Mouse (Mus musculus) effector memory CD4-positive, alpha-beta T cell, adult 7 months (primary cell): ENCODE measurements around the gene Sema4b. TPM values are rescaled to one million over a fixed set of nuclear protein-coding genes. Genes with fewer than 3 reads are reported as not detected.

Experiments
- polyA plus RNA-seq: library from polyadenylated mRNA; unstranded; fragments of 100-300 nt; shearing (Covaris generic); gene quantifications from one replicate; pipeline ENCODE4 v1.2.1, GENCODE M21; 2017

The Sema4b gene
- polyA plus RNA-seq, result 3.8 TPM

DNA sequence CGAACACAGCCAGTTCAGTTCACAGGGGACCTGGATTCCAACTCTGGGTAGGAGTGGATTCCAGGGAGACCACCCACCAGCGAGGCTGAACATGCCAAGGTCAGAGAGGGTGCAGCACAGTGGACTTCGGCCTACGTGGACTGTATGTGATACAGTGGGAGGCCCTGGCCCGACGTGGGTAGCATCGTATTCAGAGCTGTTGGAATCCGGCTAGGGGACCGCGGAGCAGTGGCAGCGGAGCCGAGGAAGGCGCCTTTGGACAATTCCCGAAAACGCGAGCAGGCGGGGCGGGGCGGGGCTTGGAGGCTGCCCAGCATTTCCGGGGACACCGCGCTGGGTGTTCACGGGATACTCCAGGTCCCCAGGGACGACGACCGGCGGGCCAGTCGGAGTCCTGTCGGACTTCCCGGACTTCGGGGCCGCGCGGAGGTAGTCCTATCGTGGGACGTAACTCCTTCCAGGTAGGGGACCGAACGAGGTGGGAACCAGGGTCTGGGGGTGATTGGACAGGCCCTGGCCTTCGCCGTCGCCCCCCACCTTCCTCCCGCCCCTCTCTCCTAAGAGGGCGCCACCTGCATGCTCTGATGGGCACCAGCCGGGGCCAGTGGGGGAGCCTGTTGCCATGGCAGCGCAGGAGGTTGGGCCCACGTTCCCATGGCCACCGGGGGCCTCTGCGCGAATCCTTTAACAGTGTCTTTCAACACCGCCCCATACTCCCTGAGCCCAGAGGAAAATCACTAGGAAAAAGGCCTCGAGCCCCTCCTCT lies at the start of gene Sema4b:
TSS of gene Sema4b (plus strand) at position 311 of the 766 bp plus-strand sequence.

DNA sequence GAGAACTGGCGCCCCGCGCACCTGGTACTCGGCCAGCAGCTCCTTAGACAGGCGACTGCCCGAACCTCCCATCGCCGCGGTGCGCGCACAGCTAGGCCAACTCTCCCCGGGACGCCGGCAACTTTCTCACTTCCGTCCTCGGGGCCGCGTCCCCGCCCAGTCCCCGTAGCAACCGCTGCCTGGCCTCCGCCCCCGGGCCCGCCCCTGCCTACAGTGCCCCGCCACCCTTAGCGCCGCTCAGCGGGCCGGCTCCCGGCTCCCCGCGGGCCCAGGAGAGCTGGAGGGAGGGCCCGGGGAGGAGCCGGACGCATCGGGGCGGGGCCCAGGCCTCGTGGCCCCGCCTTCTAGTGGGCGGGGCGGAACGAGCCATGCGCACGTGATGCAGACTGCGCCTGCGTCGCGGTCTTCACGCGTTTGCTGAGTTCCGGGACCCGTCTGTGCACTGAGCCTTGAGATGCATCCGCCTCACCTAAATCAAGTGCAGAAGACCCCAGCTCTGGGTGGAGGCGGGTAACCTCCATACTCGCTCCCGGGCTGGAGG lies 45.9 kb downstream of the Sema4b start, which contains the start of the genes Cib1 and Gdpgp1:
TSS of gene Cib1 (minus strand) at position 325 of the 541 bp plus-strand sequence.
TSS of gene Gdpgp1 (plus strand) at position 377 of the 541 bp plus-strand sequence.

DNA sequence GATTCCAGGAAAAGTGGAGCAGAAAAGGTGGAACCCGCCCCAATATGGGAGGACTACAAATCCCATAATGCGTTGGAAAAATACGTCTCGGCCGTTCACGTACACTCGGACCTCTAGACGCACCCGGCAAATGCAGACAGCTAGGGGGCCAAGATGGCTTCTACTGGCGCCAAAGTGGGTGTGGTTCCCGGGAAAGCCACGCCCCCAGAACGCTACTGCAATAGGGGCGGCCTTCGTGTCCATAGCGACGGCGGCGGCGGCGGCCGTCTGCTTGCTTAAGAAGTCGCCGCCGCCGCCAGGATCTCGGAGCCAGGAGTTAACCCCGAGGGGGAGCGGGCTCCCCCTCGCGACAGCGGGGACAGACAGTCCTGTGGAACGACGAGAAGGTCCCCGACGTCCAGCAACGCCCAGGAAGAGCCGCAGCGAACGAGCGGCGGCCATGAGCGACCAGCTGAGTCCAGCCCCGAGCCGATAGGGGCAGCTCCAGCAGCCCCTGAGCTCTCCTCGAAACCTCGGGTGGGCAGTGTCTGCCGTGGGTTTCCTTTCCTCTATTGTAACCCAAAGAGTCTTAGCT lies 59.6 kb downstream of the Sema4b start, which contains the start of gene Ttll13:
TSS of gene Ttll13 (plus strand) at position 229 of the 574 bp plus-strand sequence.

DNA sequence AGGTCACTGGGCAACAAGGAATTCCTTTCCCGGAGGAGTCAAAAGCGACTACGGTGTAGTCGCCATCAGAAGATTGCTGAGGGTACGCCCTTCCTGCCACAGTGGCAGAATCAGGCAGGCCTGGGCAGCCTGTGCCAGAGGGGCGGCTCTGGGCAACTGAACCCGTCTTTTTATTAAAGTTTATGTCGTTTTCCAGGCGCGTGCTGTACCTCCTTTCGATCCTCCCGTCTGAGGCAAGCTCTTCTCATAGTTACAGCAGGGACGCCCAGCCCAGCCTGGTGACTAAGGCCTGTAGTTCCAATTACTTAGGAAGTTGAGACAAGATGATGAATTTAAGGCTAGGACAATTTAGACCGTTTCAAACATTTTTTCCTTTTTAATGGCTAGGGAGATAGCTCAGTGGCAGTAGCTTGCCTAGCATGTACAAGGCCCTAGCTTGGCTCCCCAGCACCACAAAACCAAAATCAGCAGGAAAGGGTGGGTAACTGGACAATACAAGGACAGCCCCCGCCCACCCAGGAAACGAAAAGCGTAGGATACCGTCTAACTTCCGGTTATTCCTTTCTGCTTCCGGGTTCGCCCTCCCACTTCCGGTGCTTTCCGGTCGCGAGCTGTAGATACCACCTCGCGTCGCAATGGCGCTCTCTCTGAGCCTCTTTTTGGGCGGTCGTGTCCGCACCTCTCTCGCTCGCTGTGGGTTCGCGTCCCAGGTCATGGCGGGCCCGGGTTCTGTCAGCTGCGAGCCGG lies 74.2 kb downstream of the Sema4b start, which contains the start of gene Ngrn:
TSS of gene Ngrn (plus strand) at position 591 of the 747 bp plus-strand sequence.

DNA sequence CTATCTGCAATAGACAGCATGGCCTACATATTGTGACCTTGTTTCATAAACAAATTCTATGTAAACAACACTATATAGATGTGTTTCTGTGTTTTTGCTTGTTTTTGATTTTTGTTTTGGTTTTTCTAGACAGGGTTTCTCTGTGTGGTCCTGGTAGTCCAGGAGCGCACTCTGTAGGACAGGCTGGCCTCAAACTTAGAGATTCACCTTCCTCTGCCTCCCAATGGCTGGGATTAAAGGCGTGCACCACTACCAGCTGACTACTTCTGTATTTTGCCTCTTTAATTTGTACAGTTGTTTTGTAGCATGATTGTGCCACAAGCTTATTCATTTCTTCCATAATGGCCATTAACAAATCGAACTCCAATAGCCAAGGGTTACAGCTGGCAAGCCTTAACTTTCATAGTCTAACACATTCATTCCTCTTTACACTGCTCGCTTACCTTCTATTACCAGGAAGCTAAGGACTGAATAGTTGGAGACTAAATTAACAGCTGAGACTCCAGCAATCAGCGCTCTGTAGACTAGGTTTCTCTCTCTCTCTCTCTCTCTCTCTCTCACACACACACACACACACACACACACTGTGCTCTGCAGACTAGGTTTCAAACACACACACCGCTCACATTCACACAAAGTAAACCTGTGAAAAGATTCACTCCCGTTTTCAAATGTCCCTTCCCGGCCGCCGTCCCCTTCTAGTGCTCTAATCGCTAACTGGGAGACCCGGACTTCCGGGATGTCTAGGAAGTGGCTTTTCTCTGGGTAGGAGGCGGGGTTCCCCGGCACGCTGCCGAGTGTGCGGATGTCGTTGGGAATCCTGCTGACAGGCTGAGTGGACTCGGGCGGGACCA lies 82.5 kb downstream of the Sema4b start, which contains the start of gene Vps33b:
TSS of gene Vps33b (plus strand) at position 753 of the 854 bp plus-strand sequence.

Other genes starting within 250 kb of the Sema4b start
- gene Zfp710, start 162.0 kb upstream of the Sema4b start, polyA plus RNA-seq, result 11.4 TPM
- 31.9 TPM for gene Idh2, start 71.4 kb upstream of the Sema4b start, polyA plus RNA-seq
- 64.2 TPM for gene Cib1, start 46.0 kb downstream of the Sema4b start, polyA plus RNA-seq
- 3.6 TPM for gene Gdpgp1, start 46.0 kb downstream of the Sema4b start, polyA plus RNA-seq
- gene Ttll13, start 59.5 kb downstream of the Sema4b start, polyA plus RNA-seq, result 0.95 TPM
- 23.7 TPM for gene Ngrn, start 74.4 kb downstream of the Sema4b start, polyA plus RNA-seq
- 37.8 TPM for gene Vps33b, start 82.8 kb downstream of the Sema4b start, polyA plus RNA-seq
- 9.6 TPM for gene Prc1, start 107.6 kb downstream of the Sema4b start, polyA plus RNA-seq
- 36.5 TPM for gene Rccd1, start 137.6 kb downstream of the Sema4b start, polyA plus RNA-seq
- gene Unc45a, start 154.2 kb downstream of the Sema4b start, polyA plus RNA-seq, result 177 TPM
- 1.6 TPM for gene Hddc3, start 156.3 kb downstream of the Sema4b start, polyA plus RNA-seq
- 86.1 TPM for gene Man2a2, start 184.5 kb downstream of the Sema4b start, polyA plus RNA-seq
- 5.0 TPM for gene Fes, start 201.1 kb downstream of the Sema4b start, polyA plus RNA-seq
- 265 TPM for gene Furin, start 218.6 kb downstream of the Sema4b start, polyA plus RNA-seq